Mouse (Mus musculus) bone marrow macrophage, adult 2 months (primary cell): Measurements from ENCODE around the gene Gng2.

ENCODE experiments used
- CTCF ChIP-seq: IDR thresholded peaks from 2 replicates; pipeline ENCODE4 v1.5.1; 2012; ENCODE audit warnings: low read depth, mild to moderate bottlenecking, low read length, moderate library complexity
- POLR2A ChIP-seq: IDR thresholded peaks from 2 replicates; pipeline ENCODE4 v1.6.1; 2012; ENCODE audit warnings: mild to moderate bottlenecking, low read depth, low read length, borderline replicate concordance

DNA sequence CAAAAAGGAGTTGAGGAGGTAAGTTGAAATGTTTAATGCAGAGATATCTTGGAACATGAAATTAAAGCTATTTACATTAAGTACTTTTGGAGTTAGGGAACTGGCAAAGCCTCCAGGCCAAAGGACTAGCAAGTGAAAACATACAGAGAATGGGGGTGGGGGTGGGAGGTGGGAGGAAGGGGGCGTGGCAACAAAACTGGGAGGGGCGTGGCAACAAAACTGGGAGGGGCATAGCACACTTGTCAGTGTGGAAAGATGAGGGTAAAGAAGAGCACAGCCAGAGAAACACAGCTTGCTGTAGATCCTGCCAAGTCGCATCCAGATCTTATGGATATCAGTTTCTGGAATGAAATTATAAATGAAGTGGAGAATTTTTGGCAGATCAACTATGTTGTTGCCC, 30.0 kb upstream of the Gng2 start:
- TF ChIP-seq CTCF (no peak), POLR2A (no peak)
